Mouse (Mus musculus): ENCODE measurements around the gene Rasl11a.

Gene Rasl11a

GRCm38 (mm10) chr5:146844945-146845365 lies at the start of gene Rasl11a:
Gene Rasl11a, plus strand, starts transcription at chr5:146845071.
- DNase-seq (ENCODE audit: low spot score in 2 of 2), result peak; percentile 88

GRCm38 (mm10) chr5:146795728-146796127 lies 49.1 kb upstream of the Rasl11a start:
- peak; percentile 74 to 82 for DNase-seq (ENCODE audit: low spot score in 2 of 2)

- DNase-seq (ENCODE audit: low spot score in 2 of 2), result no peak
Observed at GRCm38 (mm10) chr5:146798031-146798430, 46.8 kb upstream of the Rasl11a start.

- no peak for DNase-seq (ENCODE audit: low spot score in 2 of 2)
Observed at GRCm38 (mm10) chr5:146806004-146806430, 38.9 kb upstream of the Rasl11a start.

- DNase-seq (ENCODE audit: low spot score in 2 of 2), result no peak
Observed at GRCm38 (mm10) chr5:146809951-146810350, 34.9 kb upstream of the Rasl11a start.

GRCm38 (mm10) chr5:146812866-146813265 lies 32.0 kb upstream of the Rasl11a start:
- no peak for DNase-seq (ENCODE audit: low spot score in 2 of 2)

GRCm38 (mm10) chr5:146813421-146813820 lies 31.4 kb upstream of the Rasl11a start:
- no peak for DNase-seq (ENCODE audit: low spot score in 2 of 2)

- no peak for DNase-seq (ENCODE audit: low spot score in 2 of 2)
Observed at GRCm38 (mm10) chr5:146815394-146815793, 29.5 kb upstream of the Rasl11a start.

GRCm38 (mm10) chr5:146817583-146817982 lies 27.3 kb upstream of the Rasl11a start:
- DNase-seq (ENCODE audit: low spot score in 2 of 2), result no peak

GRCm38 (mm10) chr5:146818906-146819623 lies 25.8 kb upstream of the Rasl11a start:
- no peak for DNase-seq (ENCODE audit: low spot score in 2 of 2)

GRCm38 (mm10) chr5:146823005-146823404 lies 21.9 kb upstream of the Rasl11a start:
- no peak for DNase-seq (ENCODE audit: low spot score in 2 of 2)

GRCm38 (mm10) chr5:146829528-146829927 lies 15.3 kb upstream of the Rasl11a start:
- no peak for DNase-seq (ENCODE audit: low spot score in 2 of 2)

- no peak for DNase-seq (ENCODE audit: low spot score in 2 of 2)
Observed at GRCm38 (mm10) chr5:146832435-146832768, 12.5 kb upstream of the Rasl11a start.

GRCm38 (mm10) chr5:146832769-146833448 lies 12.0 kb upstream of the Rasl11a start, which contains the start of gene Rpl21:
Gene Rpl21, plus strand, starts transcription at chr5:146832890.
- DNase-seq (ENCODE audit: low spot score in 2 of 2), result peak; percentile 95 to 96

- DNase-seq (ENCODE audit: low spot score in 2 of 2), result no peak
Observed at GRCm38 (mm10) chr5:146833673-146834201, 11.1 kb upstream of the Rasl11a start.

GRCm38 (mm10) chr5:146834959-146835358 lies 9.9 kb upstream of the Rasl11a start:
- DNase-seq (ENCODE audit: low spot score in 2 of 2), result no peak

- DNase-seq (ENCODE audit: low spot score in 2 of 2), result no peak
Observed at GRCm38 (mm10) chr5:146837967-146838720, 6.7 kb upstream of the Rasl11a start.

- DNase-seq (ENCODE audit: low spot score in 2 of 2), result no peak
Observed at GRCm38 (mm10) chr5:146838836-146839648, 5.8 kb upstream of the Rasl11a start.

GRCm38 (mm10) chr5:146839760-146840159 lies 5.1 kb upstream of the Rasl11a start:
- DNase-seq (ENCODE audit: low spot score in 2 of 2), result no peak

- no peak for DNase-seq (ENCODE audit: low spot score in 2 of 2)
Observed at GRCm38 (mm10) chr5:146840422-146840821, 4.4 kb upstream of the Rasl11a start.

GRCm38 (mm10) chr5:146841301-146841700 lies 3.6 kb upstream of the Rasl11a start:
- no peak for DNase-seq (ENCODE audit: low spot score in 2 of 2)
